Mouse (Mus musculus): ENCODE results near the gene Fbh1. TPM values are rescaled to one million over a fixed set of nuclear protein-coding genes. Genes with fewer than 3 reads are reported as not detected.

Fbh1 gene
- total RNA-seq, 2 experiments from 2014 or later: 79.0 to 81.3 TPM

Other genes with a start within 250 kb of the Fbh1 start
- gene Pfkfb3, start 223.5 kb downstream of the Fbh1 start, total RNA-seq (2021): 10 to 100 TPM; 23.5 to 29.7 TPM
- gene Rbm17, start 173.4 kb downstream of the Fbh1 start, total RNA-seq (2021): 100 to 1,000 TPM in 1 of 2 experiments, 10 to 100 TPM in 1; 97.9 to 109 TPM
- not detected for gene Gm17490, start 151.3 kb downstream of the Fbh1 start, total RNA-seq (2021)
- under 1 TPM; 0.11 to 0.22 TPM for gene Il2ra, start 134.8 kb downstream of the Fbh1 start, total RNA-seq (2021)
- 1 to 10 TPM; 2.9 to 3.8 TPM for gene Il15ra, start 72.3 kb downstream of the Fbh1 start, total RNA-seq (2021)
- gene Ankrd16, start 294 bp upstream of the Fbh1 start, total RNA-seq (2021): 10 to 100 TPM; 67.6 to 76.4 TPM